Mouse (Mus musculus): Measurements from ENCODE around the gene Ankrd34a.

- TF ChIP-seq USF1 (IDR thresholded peaks at IDR 0.05; ENCODE audit: low read depth) (no peak), CTCF (IDR thresholded peaks at IDR 0.05; ENCODE audit: control insufficient read depth, insufficient read depth, insufficient read length) (no peak)
Observed at GRCm38 (mm10) chr3:96629729-96630600, 33.5 kb downstream of the Ankrd34a start, which contains the start of gene Rbm8a.

All from C2C12 (cell line).